Mouse (Mus musculus) forebrain, embryonic 14.5 days (tissue): Measurements from ENCODE around the gene Tnfrsf25. TPM values are rescaled to one million over a fixed set of nuclear protein-coding genes. Genes with fewer than 3 reads are reported as not detected.
A peak's percentile ranks its signal among the peaks of the same experiment; 100 is the strongest.

ENCODE experiments used
- ATAC-seq: fragments of 200-750 bp; cut with Nextera tagmentation; 2 replicates; pipeline ENCODE4 v1.8.0; 2017; ENCODE audit warnings: mild to moderate bottlenecking, moderate library complexity
- DNase-seq: peaks from one replicate; pipeline ENCODE4 v3.0.0-alpha.2; 2015; ENCODE audit warnings: low spot score
- H3K27ac ChIP-seq: fragments of 300-500 bp; sonication (generic); 2 replicates; pipeline ENCODE4 v1.5.1; 2014; ENCODE audit warnings: low read depth, mild to moderate bottlenecking, control low read depth, low read length, moderate library complexity
- H3K27me3 ChIP-seq: fragments of 300-500 bp; sonication (generic); replicated peaks from 2 replicates; pipeline ENCODE4 v1.6.1; 2014; ENCODE audit warnings: low read length, control low read depth, mixed read lengths; ENCODE audit not compliant: control insufficient read depth, insufficient read depth
- H3K36me3 ChIP-seq: fragments of 300-500 bp; sonication (generic); 2 replicates; pipeline ENCODE4 v1.6.1; 2014; ENCODE audit warnings: low read length, control low read depth; ENCODE audit not compliant: control insufficient read depth, insufficient read depth
- H3K4me1 ChIP-seq: fragments of 300-500 bp; sonication (generic); 2 replicates; pipeline ENCODE4 v1.6.1; 2014; ENCODE audit warnings: antibody characterized with exemption, low read length, control low read depth; ENCODE audit not compliant: control insufficient read depth, insufficient read depth
- H3K4me2 ChIP-seq: fragments of 300-500 bp; sonication (generic); 2 replicates; pipeline ENCODE4 v1.6.1; 2014; ENCODE audit warnings: mild to moderate bottlenecking, control low read depth, low read length
- H3K4me3 ChIP-seq: fragments of 300-500 bp; sonication (generic); 2 replicates; pipeline ENCODE4 v1.5.1; 2014; ENCODE audit warnings: low read depth, low read length, control low read depth
- H3K9ac ChIP-seq: fragments of 300-500 bp; sonication (generic); 2 replicates; pipeline ENCODE4 v1.6.1; 2014; ENCODE audit warnings: mild to moderate bottlenecking, low read length, control low read depth, moderate library complexity
- H3K9me3 ChIP-seq: fragments of 300-500 bp; sonication (generic); replicated peaks from 2 replicates; pipeline ENCODE4 v1.6.1; 2016; ENCODE audit warnings: low read length, control low read depth, mixed read lengths; ENCODE audit not compliant: control insufficient read depth
- WGBS: fragments of 180-500 bp; shearing (Covaris S2); extraction: QIAGEN DNeasy Blood & Tissue Kit; methylation state at CpG from one replicate; pipeline ENCODE4 v1.1.7; 2014; 5-methylcytosine and 5-hydroxymethylcytosine counted together
- polyA plus RNA-seq: library from polyadenylated mRNA; unstranded; fragments of >200 nt; fragmentation: Nextera tagmentation; extraction: Ambion mirVana; gene quantifications from 2 replicates; pipeline ENCODE4 v1.2.1, GENCODE M21; 2014

Gene Tnfrsf25
- 0.62 and 1.3 TPM in 2 replicates for polyA plus RNA-seq

GRCm38 (mm10) chr4:152115921-152116612, at the start of gene Tnfrsf25:
Tnfrsf25 (plus strand) TSS chr4:152115934.
- Histone ChIP-seq H3K4me2 (no peak within 1 kb of the TSS), H3K27me3 (peaks cover 61% of the 10 kb centered on the region), H3K9ac (no peak within 1 kb of the TSS), H3K4me1 (no peaks in the 10 kb centered on the region; the same call in 1 of the 2 replicates), H3K27ac (no peak within 1 kb of the TSS), H3K4me3 (no peak within 1 kb of the TSS), H3K9me3 (no peaks in the 10 kb centered on the region), H3K36me3 (peaks cover 18% of the 10 kb centered on the region; the same call in 1 of the 2 replicates)
- ATAC-seq (no peak), DNase-seq (no peak)
- WGBS: 2% methylated on average over 29 of the region's 30 CpGs

DNA sequence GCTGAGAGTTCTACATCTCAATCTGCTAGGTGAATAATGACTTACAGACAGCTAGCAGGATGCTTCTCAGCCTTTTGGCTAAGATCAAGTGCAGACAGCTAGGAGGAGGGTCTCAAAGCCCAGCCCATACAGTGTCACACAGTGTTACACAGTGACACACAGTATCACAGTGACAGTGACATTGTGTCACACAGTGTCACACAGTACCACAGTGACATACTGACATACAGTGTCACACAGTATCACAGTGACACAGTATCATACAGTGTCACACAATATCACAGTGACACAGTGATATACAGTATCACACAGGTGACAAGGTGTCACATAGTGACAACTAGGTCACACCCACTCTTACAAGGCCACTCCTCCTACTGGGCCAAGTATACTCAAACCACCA, 48.5 kb upstream of the Tnfrsf25 start:
- no peaks in the 10 kb centered on the region for H3K4me1 ChIP-seq
- DNase-seq: no peak
- no peak for ATAC-seq
- no peaks in the 10 kb centered on the region for H3K36me3 ChIP-seq
- H3K4me2 ChIP-seq: no peak overlapping the region
- H3K4me3 ChIP-seq: no peak overlapping the region
- H3K27me3 ChIP-seq: no peaks in the 10 kb centered on the region
- H3K9me3 ChIP-seq: no peaks in the 10 kb centered on the region
- H3K9ac ChIP-seq: no peak overlapping the region
- no peak overlapping the region for H3K27ac ChIP-seq

DNA sequence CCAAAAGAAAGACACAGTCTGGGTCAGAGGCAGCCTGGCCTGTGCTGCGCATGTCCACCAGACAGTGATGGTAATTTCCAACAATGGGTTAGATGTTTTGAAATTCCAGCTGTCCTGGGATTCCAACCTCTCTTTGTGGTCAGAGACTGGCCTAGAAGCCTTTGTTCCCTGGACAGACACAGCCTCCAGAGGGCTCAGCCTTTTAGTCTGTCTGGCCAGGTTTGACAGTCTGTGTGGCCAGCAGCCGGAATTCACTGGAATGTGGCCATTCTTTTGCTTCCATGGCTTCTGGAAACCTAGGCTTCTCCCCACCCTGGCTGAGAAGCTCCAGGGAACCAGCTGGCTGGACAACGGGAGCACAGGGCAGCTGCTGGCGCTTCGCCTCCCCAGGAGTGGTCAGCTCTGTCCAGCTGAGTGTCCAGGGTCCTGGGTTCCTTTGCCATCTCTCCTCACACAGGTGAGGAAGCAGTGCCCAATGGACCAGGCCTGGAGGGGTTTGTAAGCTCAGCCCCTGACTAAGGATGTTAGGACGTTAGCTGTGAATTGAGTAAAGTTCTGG, 47.5 kb upstream of the Tnfrsf25 start:
- Histone ChIP-seq H3K9ac (no peak overlapping the region), H3K4me1 (no peaks in the 10 kb centered on the region), H3K27ac (no peak overlapping the region), H3K27me3 (no peaks in the 10 kb centered on the region), H3K9me3 (no peaks in the 10 kb centered on the region), H3K4me2 (no peak overlapping the region), H3K4me3 (no peak overlapping the region), H3K36me3 (no peaks in the 10 kb centered on the region)
- WGBS: 85% methylated on average over 6 of the region's 6 CpGs
- DNase-seq: no peak
- no peak for ATAC-seq

GRCm38 (mm10) chr4:152069245-152069644, 46.5 kb upstream of the Tnfrsf25 start:
- no peaks in the 10 kb centered on the region for H3K27me3 ChIP-seq
- no peaks in the 10 kb centered on the region for H3K4me1 ChIP-seq
- DNase-seq (no peak), ATAC-seq (no peak)
- H3K4me3 ChIP-seq: no peak overlapping the region
- 83% methylated on average over 3 of the region's 3 CpGs for WGBS
- no peak overlapping the region for H3K4me2 ChIP-seq
- no peak overlapping the region for H3K27ac ChIP-seq
- H3K36me3 ChIP-seq: no peaks in the 10 kb centered on the region
- H3K9me3 ChIP-seq: no peaks in the 10 kb centered on the region
- H3K9ac ChIP-seq: no peak overlapping the region

DNA sequence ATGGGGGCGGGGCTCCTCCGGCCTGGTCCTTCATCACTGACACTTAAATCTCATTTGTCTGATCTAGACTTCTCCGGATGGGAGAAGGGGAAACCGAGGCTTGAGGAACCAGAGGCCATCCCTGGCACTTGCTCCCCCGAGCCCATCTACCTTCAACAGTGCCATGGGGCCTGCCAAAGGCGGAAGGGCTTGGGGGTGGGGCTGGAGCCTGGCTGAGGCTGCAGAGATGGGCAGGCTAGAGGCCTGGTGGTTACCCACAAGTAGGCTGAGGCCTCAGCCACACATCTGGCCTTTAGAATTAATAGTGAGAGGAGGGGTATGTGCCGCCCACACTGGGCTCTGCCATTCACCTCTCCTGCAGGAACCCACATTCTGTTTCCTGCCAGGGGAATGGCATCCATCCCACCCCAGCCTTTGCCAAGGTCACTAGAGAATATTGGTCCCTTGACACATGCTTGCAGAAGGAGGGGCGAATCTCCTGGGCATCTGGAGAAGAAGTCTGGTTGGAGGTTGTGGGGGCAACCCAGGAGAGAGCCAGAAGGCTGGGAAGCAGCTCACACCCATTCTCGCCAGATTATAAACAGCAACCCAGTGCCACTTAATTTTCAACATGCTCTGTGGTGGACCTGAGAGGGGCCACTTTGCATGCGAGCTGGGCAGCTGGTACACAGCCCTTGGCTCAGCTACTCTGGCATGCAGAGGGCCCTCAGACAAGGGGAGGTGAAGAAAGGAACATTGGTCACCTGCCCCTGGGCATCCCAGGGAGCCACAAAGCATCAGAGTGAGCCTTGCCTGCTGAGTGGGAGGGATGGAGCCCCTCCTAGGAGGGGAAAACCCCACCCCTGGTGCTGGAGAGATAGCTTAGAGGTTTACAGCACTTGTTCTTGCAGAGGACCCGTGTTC, 45.0 kb upstream of the Tnfrsf25 start:
- Histone ChIP-seq H3K36me3 (no peaks in the 10 kb centered on the region), H3K4me2 (no peak overlapping the region), H3K4me3 (no peak overlapping the region), H3K27ac (no peak overlapping the region), H3K9ac (no peak overlapping the region), H3K9me3 (no peaks in the 10 kb centered on the region), H3K27me3 (no peaks in the 10 kb centered on the region), H3K4me1 (no peaks in the 10 kb centered on the region)
- WGBS: 76% methylated on average over 11 of the region's 11 CpGs
- ATAC-seq: no peak
- DNase-seq: no peak

- 73% methylated on average over 10 of the region's 10 CpGs for WGBS
- Histone ChIP-seq H3K27me3 (no peaks in the 10 kb centered on the region), H3K4me3 (no peak within 1 kb of the TSS), H3K4me1 (no peaks in the 10 kb centered on the region), H3K36me3 (no peaks in the 10 kb centered on the region), H3K4me2 (no peak within 1 kb of the TSS), H3K27ac (no peak within 1 kb of the TSS), H3K9me3 (no peaks in the 10 kb centered on the region), H3K9ac (no peak within 1 kb of the TSS)
- DNase-seq: peak; percentile 14
- no peak for ATAC-seq
These were observed 43.6 kb upstream of the Tnfrsf25 start, which contains the start of gene Plekhg5 for GRCm38 (mm10) chr4:152072121-152072601. Plekhg5 (plus strand) TSS chr4:152072498.

DNA sequence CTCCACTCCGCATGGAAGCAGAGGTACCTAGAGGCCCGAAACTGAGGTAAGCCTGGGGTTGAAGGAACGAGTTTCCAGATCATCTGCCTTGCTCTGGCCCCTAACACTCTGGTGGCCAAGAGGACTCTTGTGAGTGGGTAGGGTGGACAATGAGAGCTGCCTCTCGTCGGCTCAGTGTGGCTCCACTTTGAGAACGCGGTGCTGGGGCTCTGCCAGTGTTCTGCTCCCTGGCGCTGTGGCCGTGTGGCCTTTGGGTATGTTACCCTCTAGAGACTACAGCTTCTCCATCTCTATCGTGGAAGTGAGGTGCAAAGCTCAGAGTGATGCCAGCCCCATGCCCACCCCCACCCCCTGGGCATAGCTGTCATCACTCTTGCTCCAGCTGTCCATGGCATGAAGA, 43.1 kb upstream of the Tnfrsf25 start:
- Histone ChIP-seq H3K9ac (no peak overlapping the region), H3K27ac (no peak overlapping the region), H3K4me2 (no peak overlapping the region), H3K27me3 (no peaks in the 10 kb centered on the region), H3K9me3 (no peaks in the 10 kb centered on the region), H3K4me1 (no peaks in the 10 kb centered on the region), H3K36me3 (no peaks in the 10 kb centered on the region), H3K4me3 (no peak overlapping the region)
- no peak for DNase-seq
- no peak for ATAC-seq
- 65% methylated on average over 10 of the region's 10 CpGs for WGBS

GRCm38 (mm10) chr4:152073715-152074114, 42.0 kb upstream of the Tnfrsf25 start:
- H3K4me2 ChIP-seq: no peak overlapping the region

More at GRCm38 (mm10) chr4:152073715-152074114, 42.0 kb upstream of the Tnfrsf25 start:
- no peaks in the 10 kb centered on the region for H3K9me3 ChIP-seq
- no peaks in the 10 kb centered on the region for H3K36me3 ChIP-seq
- ATAC-seq (no peak), DNase-seq (no peak)
- H3K4me3 ChIP-seq: no peak overlapping the region
- H3K27ac ChIP-seq: no peak overlapping the region
- H3K27me3 ChIP-seq: no peaks in the 10 kb centered on the region
- H3K4me1 ChIP-seq: no peaks in the 10 kb centered on the region
- 88% methylated on average over 6 of the region's 6 CpGs for WGBS
- no peak overlapping the region for H3K9ac ChIP-seq
